Mouse (Mus musculus) kidney, postnatal 14 days (tissue): ENCODE measurements at regions not wholly inside any gene's neighbourhood (a gene's known extent, or its start where the extent isn't known, plus 50 kb on each side); places are given as distances from the start of the nearest gene placed in this dataset.

ENCODE experiments used
- DNase-seq: peaks from one replicate; pipeline ENCODE4 v3.0.0; 2022; ENCODE audit warnings: mixed read lengths

GRCm38 (mm10) chr4:99503221-99503744 lies 152.8 kb upstream of the Foxd3 start:
- no peak for DNase-seq

DNA sequence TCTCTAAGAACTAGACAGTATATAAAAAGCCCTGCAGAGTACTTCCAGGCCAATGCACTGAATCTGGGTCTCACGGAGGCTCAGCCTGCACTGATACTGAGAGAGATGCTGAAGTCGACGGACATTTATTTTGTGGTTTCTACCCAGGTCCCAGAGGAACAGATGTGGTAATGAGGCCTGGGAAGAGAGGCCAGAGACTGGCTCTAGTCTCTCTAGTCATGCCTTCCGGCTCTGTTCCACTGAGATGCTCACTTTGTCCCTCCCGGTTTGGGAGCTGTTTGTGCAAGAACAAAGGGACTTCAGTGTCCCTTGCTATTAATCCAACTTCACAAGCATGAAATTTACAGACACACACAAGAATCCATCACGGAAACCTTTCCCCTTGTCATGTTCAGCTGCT lies 144.1 kb upstream of the Foxd3 start:
- no peak for DNase-seq

DNA sequence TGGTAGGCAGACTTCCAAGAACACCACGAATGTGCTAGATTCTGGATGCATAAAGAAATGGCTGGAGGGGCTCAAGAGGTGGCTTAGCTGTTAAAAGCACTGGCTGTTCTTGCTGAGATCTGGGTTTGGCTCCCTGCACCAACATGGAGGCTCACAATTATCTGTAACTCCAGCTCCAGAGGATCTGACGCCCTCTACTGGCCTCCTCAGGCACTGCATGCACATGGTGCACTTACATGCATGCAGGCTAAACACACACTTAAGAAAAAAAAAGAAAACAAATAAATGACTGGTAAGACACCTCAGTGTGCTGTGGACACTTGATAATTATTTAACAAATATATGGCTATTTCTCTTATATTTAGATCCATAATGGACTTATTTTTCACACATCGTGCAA lies 139.2 kb upstream of the Foxd3 start:
- DNase-seq, result no peak

GRCm38 (mm10) chr4:99527441-99527840 lies 128.7 kb upstream of the Foxd3 start:
- DNase-seq, result no peak

GRCm38 (mm10) chr4:99544014-99544413 lies 112.1 kb upstream of the Foxd3 start:
- no peak for DNase-seq

DNA sequence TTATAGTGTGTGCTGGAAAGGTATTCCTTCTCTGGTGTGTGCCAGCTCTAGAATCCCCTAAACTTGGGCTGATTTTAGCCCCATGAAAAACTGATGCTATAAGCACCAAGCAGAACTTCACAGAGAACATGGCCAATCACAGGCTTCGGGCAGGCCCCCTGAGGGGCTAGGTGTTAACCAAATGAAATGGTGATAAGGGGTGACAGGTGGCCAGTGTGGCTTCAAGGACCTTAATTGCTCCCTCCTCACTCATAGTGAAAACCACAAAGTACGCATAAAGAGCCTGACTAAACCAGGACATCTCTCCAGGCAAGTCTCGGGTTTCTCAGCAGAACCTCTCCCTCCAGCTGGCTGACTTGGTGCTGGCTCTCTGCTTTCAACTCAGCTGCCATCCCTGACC lies 110.4 kb upstream of the Foxd3 start:
- no peak for DNase-seq

- DNase-seq, result no peak
Observed at GRCm38 (mm10) chr4:99557963-99558362, 98.1 kb upstream of the Foxd3 start.

- DNase-seq, result no peak
Observed at GRCm38 (mm10) chr4:99560604-99561003, 95.5 kb upstream of the Foxd3 start.

- DNase-seq, result no peak
Observed at GRCm38 (mm10) chr4:99561506-99561937, 94.6 kb upstream of the Foxd3 start.

GRCm38 (mm10) chr4:99565401-99565800 lies 90.7 kb upstream of the Foxd3 start:
- no peak for DNase-seq

- DNase-seq, result peak; percentile 7
Observed at GRCm38 (mm10) chr4:99572841-99573642, 83.1 kb upstream of the Foxd3 start.

GRCm38 (mm10) chr4:99574021-99574531 lies 82.0 kb upstream of the Foxd3 start:
- no peak for DNase-seq

DNA sequence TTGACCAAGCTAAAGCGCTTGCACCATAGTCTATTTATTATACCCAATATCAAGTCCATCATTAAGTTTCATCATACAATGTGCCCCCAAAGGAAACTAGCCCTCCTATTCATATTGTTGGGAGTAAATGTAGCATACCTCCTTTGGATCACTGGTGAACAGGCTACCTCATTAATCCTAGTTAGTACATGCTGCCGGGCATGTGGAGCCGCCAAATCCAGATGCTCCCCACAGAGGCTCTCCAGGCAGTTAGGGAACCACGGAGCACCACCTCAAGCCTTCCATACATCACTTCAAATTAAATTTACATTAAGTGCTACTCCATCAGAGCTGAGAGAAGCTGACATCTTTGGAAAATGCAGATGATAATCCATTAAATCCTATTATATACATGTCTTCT lies 81.1 kb upstream of the Foxd3 start:
- DNase-seq, result no peak

GRCm38 (mm10) chr4:99597781-99598180 lies 58.3 kb upstream of the Foxd3 start:
- no peak for DNase-seq

GRCm38 (mm10) chr4:99600741-99601140 lies 55.4 kb upstream of the Foxd3 start:
- no peak for DNase-seq

- DNase-seq, result no peak
Observed at GRCm38 (mm10) chr4:99601463-99601862, 54.6 kb upstream of the Foxd3 start.
